Mouse (Mus musculus): Measurements from ENCODE around the gene Dcst1. TPM values are rescaled to one million over a fixed set of nuclear protein-coding genes. Genes with fewer than 3 reads are reported as not detected.

Gene Dcst1
- polyA plus RNA-seq, 1 experiment = 0.20 TPM

GRCm38 (mm10) chr3:89382033-89382882 is 17.2 kb upstream of the Dcst1 start:
- Histone ChIP-seq H3K27me3 (ENCODE audit: control insufficient read depth, insufficient read depth, insufficient read length) (no peaks in the 10 kb centered on the region), H3K79me3 (ENCODE audit: low read depth) (peaks cover 2% of the 10 kb centered on the region), H3ac (ENCODE audit: control insufficient read depth, insufficient read length, low read depth) (no peak overlapping the region), H3K79me2 (ENCODE audit: control insufficient read depth, insufficient read depth) (peaks cover 24% of the 10 kb centered on the region), H3K36me3 (ENCODE audit: control insufficient read depth, insufficient read depth) (peaks cover 15% of the 10 kb centered on the region), H3K4me3 (ENCODE audit: insufficient read depth, poor library complexity, severe bottlenecking) (no peak overlapping the region)
- TF ChIP-seq FOSL1 (IDR thresholded peaks at IDR 0.05; ENCODE audit: insufficient read depth, low read length, poor library complexity, severe bottlenecking) (no peak), CTCF (IDR thresholded peaks at IDR 0.05; ENCODE audit: control insufficient read depth, insufficient read depth, insufficient read length) (no peak), USF1 (IDR thresholded peaks at IDR 0.05; ENCODE audit: low read depth) (no peak), MYOG (IDR thresholded peaks at IDR 0.05; ENCODE audit: control insufficient read depth, extremely low read depth, insufficient read length) (no peak), CEBPB (IDR thresholded peaks at IDR 0.05; ENCODE audit: low read depth) (no peak), MYOD1 (IDR thresholded peaks at IDR 0.05; ENCODE audit: control insufficient read depth, insufficient read length, low read depth) (no peak), MAX (IDR thresholded peaks at IDR 0.05) (no peak)

- Histone ChIP-seq H3K79me2 (ENCODE audit: control insufficient read depth, insufficient read depth) (peaks cover 20% of the 10 kb centered on the region), H3ac (ENCODE audit: control insufficient read depth, insufficient read length, low read depth) (no peak overlapping the region), H3K27me3 (ENCODE audit: control insufficient read depth, insufficient read depth, insufficient read length) (no peaks in the 10 kb centered on the region), H3K36me3 (ENCODE audit: control insufficient read depth, insufficient read depth) (peaks cover 15% of the 10 kb centered on the region), H3K79me3 (ENCODE audit: low read depth) (peaks cover 2% of the 10 kb centered on the region), H3K4me3 (ENCODE audit: insufficient read depth, poor library complexity, severe bottlenecking) (no peak overlapping the region)
- no peak for TF ChIP-seq MAX (IDR thresholded peaks at IDR 0.05)
These were observed 16.2 kb upstream of the Dcst1 start for GRCm38 (mm10) chr3:89381233-89381632.

GRCm38 (mm10) chr3:89380711-89381110 is 15.7 kb upstream of the Dcst1 start:
- peaks cover 20% of the 10 kb centered on the region for H3K79me2 ChIP-seq (ENCODE audit: control insufficient read depth, insufficient read depth)
- H3K36me3 ChIP-seq (ENCODE audit: control insufficient read depth, insufficient read depth) = peaks cover 15% of the 10 kb centered on the region
- no peak for TF ChIP-seq CTCF (IDR thresholded peaks at IDR 0.05; ENCODE audit: control insufficient read depth, insufficient read depth, insufficient read length)
- no peak overlapping the region for H3K4me3 ChIP-seq (ENCODE audit: insufficient read depth, poor library complexity, severe bottlenecking)
- H3ac ChIP-seq (ENCODE audit: control insufficient read depth, insufficient read length, low read depth) = no peak overlapping the region
- peaks cover 2% of the 10 kb centered on the region for H3K79me3 ChIP-seq (ENCODE audit: low read depth)
- no peaks in the 10 kb centered on the region for H3K27me3 ChIP-seq (ENCODE audit: control insufficient read depth, insufficient read depth, insufficient read length)

GRCm38 (mm10) chr3:89380291-89380690 is 15.2 kb upstream of the Dcst1 start:
- Histone ChIP-seq H3K79me3 (ENCODE audit: low read depth) (peaks cover 2% of the 10 kb centered on the region), H3K36me3 (ENCODE audit: control insufficient read depth, insufficient read depth) (peaks cover 15% of the 10 kb centered on the region), H3K27me3 (ENCODE audit: control insufficient read depth, insufficient read depth, insufficient read length) (no peaks in the 10 kb centered on the region), H3K4me3 (ENCODE audit: insufficient read depth, poor library complexity, severe bottlenecking) (no peak overlapping the region), H3ac (ENCODE audit: control insufficient read depth, insufficient read length, low read depth) (no peak overlapping the region), H3K79me2 (ENCODE audit: control insufficient read depth, insufficient read depth) (peaks cover 20% of the 10 kb centered on the region)
- TF ChIP-seq USF1 (IDR thresholded peaks at IDR 0.05; ENCODE audit: low read depth) (no peak), FOSL1 (IDR thresholded peaks at IDR 0.05; ENCODE audit: insufficient read depth, low read length, poor library complexity, severe bottlenecking) (no peak), CTCF (IDR thresholded peaks at IDR 0.05; ENCODE audit: control insufficient read depth, insufficient read depth, insufficient read length) (no peak), MYOD1 (IDR thresholded peaks at IDR 0.05; ENCODE audit: control insufficient read depth, insufficient read length, low read depth) (no peak)

- H3K79me3 ChIP-seq (ENCODE audit: low read depth) = peaks cover 2% of the 10 kb centered on the region
- H3K27me3 ChIP-seq (ENCODE audit: control insufficient read depth, insufficient read depth, insufficient read length) = no peaks in the 10 kb centered on the region
- H3K36me3 ChIP-seq (ENCODE audit: control insufficient read depth, insufficient read depth) = peaks cover 15% of the 10 kb centered on the region
- no peak overlapping the region for H3K4me3 ChIP-seq (ENCODE audit: insufficient read depth, poor library complexity, severe bottlenecking)
- TF ChIP-seq MYOG (IDR thresholded peaks at IDR 0.05; ENCODE audit: control insufficient read depth, extremely low read depth, insufficient read length) (no peak), CEBPB (IDR thresholded peaks at IDR 0.05; ENCODE audit: low read depth) (no peak), USF1 (IDR thresholded peaks at IDR 0.05; ENCODE audit: low read depth) (no peak), FOSL1 (IDR thresholded peaks at IDR 0.05; ENCODE audit: insufficient read depth, low read length, poor library complexity, severe bottlenecking) (no peak), MAX (IDR thresholded peaks at IDR 0.05) (no peak), MYOD1 (IDR thresholded peaks at IDR 0.05; ENCODE audit: control insufficient read depth, insufficient read length, low read depth) (no peak), CTCF (IDR thresholded peaks at IDR 0.05; ENCODE audit: control insufficient read depth, insufficient read depth, insufficient read length) (no peak)
- H3ac ChIP-seq (ENCODE audit: control insufficient read depth, insufficient read length, low read depth) = no peak overlapping the region
- peaks cover 18% of the 10 kb centered on the region for H3K79me2 ChIP-seq (ENCODE audit: control insufficient read depth, insufficient read depth)
These were observed 14.5 kb upstream of the Dcst1 start for GRCm38 (mm10) chr3:89379388-89380131.
